In genomic region chr8:94649496-94649895, GRCm38 (mm10) we compare ENCODE assay signal across 26 mouse cellular contexts. TPM values are rescaled to one million over a fixed set of nuclear protein-coding genes. Genes with fewer than 3 reads are reported as not detected.
DNase-seq lines count a peak whose midpoint lies in the region; ATAC-seq and TF ChIP-seq lines count a peak whose summit lies in the region.
"Had no signal": no experiment of that assay in that cellular context is flagged by ENCODE, and none has a peak within 500 bp of the region (broad histone marks: within the 10 kb centered on the region; RNA-seq: fewer than 3 reads in every experiment).

No protein-coding gene starts in this region.

- TF ChIP-seq POLR2A in brain, embryonic 14.5 days (IDR thresholded peaks at IDR 0.05; ENCODE audit: borderline replicate concordance, extremely low read depth, insufficient read depth, insufficient read length, poor library complexity, severe bottlenecking) = no peak

- peak; percentile 4 for DNase-seq in embryonic facial prominence, embryonic 14.5 days (ENCODE audit: low spot score)
- DNase-seq in embryonic facial prominence, embryonic 10.5 days (ENCODE audit: low spot score) = no peak
- DNase-seq in midbrain, postnatal 0 days (ENCODE audit: low spot score) = peak; percentile 26
- peak; percentile 14 for DNase-seq in brain, embryonic 14.5 days (ENCODE audit: low read depth)
- DNase-seq: adrenal gland, adult 2 months; adrenal gland, postnatal 14 days; cerebellum, adult 18-20 months; cerebellum, adult 9-10 months; cerebellum, postnatal 14 days; heart, adult 18-20 months; heart, postnatal 14 days; heart, postnatal 4 days had no signal

- no peaks in the 10 kb centered on the region for H3K9me3 ChIP-seq in embryonic facial prominence, embryonic 14.5 days (ENCODE audit: control insufficient read depth, low read length)
- H3K9me3 ChIP-seq in embryonic facial prominence, embryonic 10.5 days = no peaks in the 10 kb centered on the region
- no peaks in the 10 kb centered on the region for H3K9me3 ChIP-seq in midbrain, postnatal 0 days (ENCODE audit: low read length)
- no peaks in the 10 kb centered on the region for H3K9me3 ChIP-seq in midbrain, embryonic 15.5 days
- no peaks in the 10 kb centered on the region for H3K9me3 ChIP-seq in intestine, embryonic 16.5 days (ENCODE audit: control insufficient read depth, low read length)
- H3K9me3 ChIP-seq: embryonic facial prominence, embryonic 12.5 days; forebrain, embryonic 12.5 days; forebrain, embryonic 15.5 days; G1E; heart, embryonic 13.5 days had no signal

- no peak for TF ChIP-seq CTCF in midbrain, postnatal 0 days (IDR thresholded peaks at IDR 0.05)
- no peak for TF ChIP-seq CTCF in brain, embryonic 14.5 days (IDR thresholded peaks at IDR 0.05; ENCODE audit: borderline replicate concordance, extremely low read depth, insufficient read depth, insufficient read length)

- WGBS in embryonic facial prominence, embryonic 14.5 days = 41% methylated on average over 3 of the region's 3 CpGs
- 47% methylated on average over 3 of the region's 3 CpGs for WGBS in embryonic facial prominence, embryonic 10.5 days
- WGBS in midbrain, postnatal 0 days = 30% methylated on average over 3 of the region's 3 CpGs
- WGBS in midbrain, embryonic 15.5 days = 40% methylated on average over 3 of the region's 3 CpGs
- 74% methylated on average over 3 of the region's 3 CpGs for WGBS in intestine, embryonic 16.5 days

- H3K4me1 ChIP-seq in embryonic facial prominence, embryonic 14.5 days (ENCODE audit: control insufficient read depth, insufficient read depth, low read length) = no peaks in the 10 kb centered on the region
- H3K4me1 ChIP-seq in embryonic facial prominence, embryonic 10.5 days = no peaks in the 10 kb centered on the region
- no peaks in the 10 kb centered on the region for H3K4me1 ChIP-seq in midbrain, postnatal 0 days (ENCODE audit: insufficient read depth, low read length)
- no peaks in the 10 kb centered on the region for H3K4me1 ChIP-seq in midbrain, embryonic 15.5 days
- H3K4me1 ChIP-seq in intestine, embryonic 16.5 days (ENCODE audit: control insufficient read depth, insufficient read depth, low read length) = no peaks in the 10 kb centered on the region
- H3K4me1 ChIP-seq: embryonic facial prominence, embryonic 12.5 days; forebrain, embryonic 12.5 days; forebrain, embryonic 15.5 days; heart, embryonic 13.5 days had no signal

- no peak overlapping the region for H3K9ac ChIP-seq in embryonic facial prominence, embryonic 14.5 days (ENCODE audit: low read depth, low read length)
- no peak overlapping the region for H3K9ac ChIP-seq in midbrain, postnatal 0 days (replicated peaks; ENCODE audit: low read length, poor library complexity, severe bottlenecking)
- H3K9ac ChIP-seq in midbrain, embryonic 15.5 days = no peak overlapping the region
- H3K9ac ChIP-seq in intestine, embryonic 16.5 days (ENCODE audit: low read depth, low read length) = no peak overlapping the region
- H3K9ac ChIP-seq: embryonic facial prominence, embryonic 12.5 days; forebrain, embryonic 12.5 days; forebrain, embryonic 15.5 days; heart, embryonic 13.5 days; hindbrain, embryonic 14.5 days had no signal

- no peak overlapping the region for H3K27ac ChIP-seq in embryonic facial prominence, embryonic 14.5 days (replicated peaks; ENCODE audit: low read depth, low read length)
- no peak overlapping the region for H3K27ac ChIP-seq in embryonic facial prominence, embryonic 10.5 days (replicated peaks)
- H3K27ac ChIP-seq in midbrain, postnatal 0 days (ENCODE audit: low read depth, low read length) = no peak overlapping the region
- H3K27ac ChIP-seq in midbrain, embryonic 15.5 days = no peak overlapping the region
- H3K27ac ChIP-seq in intestine, embryonic 16.5 days (ENCODE audit: low read length) = no peak overlapping the region
- H3K27ac ChIP-seq: embryonic facial prominence, embryonic 12.5 days; forebrain, embryonic 12.5 days; forebrain, embryonic 15.5 days; heart, embryonic 13.5 days; hindbrain, embryonic 14.5 days; hindbrain, postnatal 0 days had no signal

- ATAC-seq in embryonic facial prominence, embryonic 14.5 days (ENCODE audit: low read depth) = no peak
- no peak for ATAC-seq in midbrain, postnatal 0 days (ENCODE audit: low FRiP score)
- no peak for ATAC-seq in midbrain, embryonic 15.5 days (replicated peaks)
- ATAC-seq in intestine, embryonic 16.5 days = no peak
- ATAC-seq in CD4-positive, CD25-positive, alpha-beta regulatory T cell, adult 4 months = no peak
- ATAC-seq: forebrain, embryonic 15.5 days; hindbrain, postnatal 0 days; inflammation-experienced regulatory T-cells, adult 6 months; intestine, postnatal 0 days had no signal

- H3K4me3 ChIP-seq in embryonic facial prominence, embryonic 14.5 days (ENCODE audit: low read depth, low read length) = no peak overlapping the region
- H3K4me3 ChIP-seq in embryonic facial prominence, embryonic 10.5 days = no peak overlapping the region
- no peak overlapping the region for H3K4me3 ChIP-seq in midbrain, postnatal 0 days (ENCODE audit: low read depth, low read length)
- H3K4me3 ChIP-seq in midbrain, embryonic 15.5 days = no peak overlapping the region
- H3K4me3 ChIP-seq in intestine, embryonic 16.5 days (ENCODE audit: low read length) = no peak overlapping the region
- H3K4me3 ChIP-seq: embryonic facial prominence, embryonic 12.5 days; erythroblast, embryonic 14.5 days; forebrain, embryonic 12.5 days; forebrain, embryonic 15.5 days; heart, embryonic 13.5 days had no signal

- peaks cover 74% of the 10 kb centered on the region for H3K36me3 ChIP-seq in embryonic facial prominence, embryonic 14.5 days (ENCODE audit: control insufficient read depth, insufficient read depth, low read length)
- peaks cover 90% of the 10 kb centered on the region for H3K36me3 ChIP-seq in embryonic facial prominence, embryonic 10.5 days (replicated peaks)
- H3K36me3 ChIP-seq in midbrain, postnatal 0 days (ENCODE audit: insufficient read depth, low read length) = peaks cover 38% of the 10 kb centered on the region
- H3K36me3 ChIP-seq in midbrain, embryonic 15.5 days (replicated peaks) = peaks cover 49% of the 10 kb centered on the region; the same call in 1 of the 2 replicates
- H3K36me3 ChIP-seq in intestine, embryonic 16.5 days (ENCODE audit: control insufficient read depth, insufficient read depth, low read length) = peaks cover 11% of the 10 kb centered on the region

- no peak overlapping the region for H3K4me2 ChIP-seq in embryonic facial prominence, embryonic 14.5 days (ENCODE audit: low read depth, low read length)
- no peak overlapping the region for H3K4me2 ChIP-seq in midbrain, postnatal 0 days (ENCODE audit: low read depth, low read length, poor library complexity, severe bottlenecking)
- no peak overlapping the region for H3K4me2 ChIP-seq in midbrain, embryonic 15.5 days
- H3K4me2 ChIP-seq in intestine, embryonic 16.5 days (ENCODE audit: low read depth, low read length) = no peak overlapping the region
- H3K4me2 ChIP-seq: embryonic facial prominence, embryonic 12.5 days; forebrain, embryonic 12.5 days; forebrain, embryonic 15.5 days; heart, embryonic 13.5 days; hindbrain, embryonic 14.5 days had no signal

- H3K27me3 ChIP-seq in embryonic facial prominence, embryonic 14.5 days (replicated peaks; ENCODE audit: control insufficient read depth, insufficient read depth, low read length) = no peaks in the 10 kb centered on the region
- H3K27me3 ChIP-seq in embryonic facial prominence, embryonic 10.5 days (replicated peaks; ENCODE audit: low read depth, poor library complexity, severe bottlenecking) = no peaks in the 10 kb centered on the region
- H3K27me3 ChIP-seq in midbrain, postnatal 0 days (ENCODE audit: insufficient read depth, low read length) = no peaks in the 10 kb centered on the region
- no peaks in the 10 kb centered on the region for H3K27me3 ChIP-seq in midbrain, embryonic 15.5 days (replicated peaks)
- H3K27me3 ChIP-seq in intestine, embryonic 16.5 days (replicated peaks; ENCODE audit: control insufficient read depth, insufficient read depth, low read length) = no peaks in the 10 kb centered on the region
- H3K27me3 ChIP-seq: CH12.LX; embryonic facial prominence, embryonic 12.5 days; forebrain, embryonic 12.5 days; forebrain, embryonic 15.5 days; heart, embryonic 13.5 days had no signal

RNA-seq across cellular contexts. Expression of gene Arl2bp, which starts 16.9 kb away (rescaled TPM):
- polyA plus RNA-seq in embryonic facial prominence, embryonic 14.5 days (2014; fragmentation: Nextera tagmentation; extraction: Ambion mirVana) = 54.5 and 59.0 TPM in 2 replicates
- polyA plus RNA-seq in embryonic facial prominence, embryonic 10.5 days (2016; fragmentation: Nextera tagmentation; extraction: Ambion mirVana) = 179 and 184 TPM in 2 replicates
- 146 and 246 TPM in 2 replicates for total RNA-seq in midbrain, postnatal 0 days (2014; rRNA removed)
- polyA plus RNA-seq in midbrain, postnatal 0 days (2015; fragmentation: Nextera tagmentation; extraction: Ambion mirVana) = 180 and 187 TPM in 2 replicates
- 190 and 202 TPM in 2 replicates for polyA plus RNA-seq in midbrain, embryonic 15.5 days (2015; fragmentation: Nextera tagmentation; extraction: Ambion mirVana)
- polyA plus RNA-seq in brain, embryonic 14.5 days (2012; rRNA removed) = 192 and 209 TPM in 2 replicates
- polyA plus RNA-seq in intestine, embryonic 16.5 days (2015; fragmentation: Nextera tagmentation; extraction: Ambion mirVana) = 104 and 106 TPM in 2 replicates
- polyA plus RNA-seq in CD4-positive, CD25-positive, alpha-beta regulatory T cell, adult 4 months (2017; shearing (Covaris generic)) = 10 to 100 TPM; 22.2 to 28.4 TPM

RNA-seq across cellular contexts. Expression of gene Pllp, which starts 46.6 kb away (rescaled TPM):
- polyA plus RNA-seq in embryonic facial prominence, embryonic 14.5 days (2014; fragmentation: Nextera tagmentation; extraction: Ambion mirVana) = 4.6 and 8.1 TPM in 2 replicates
- 0.27 and 0.34 TPM in 2 replicates for polyA plus RNA-seq in embryonic facial prominence, embryonic 10.5 days (2016; fragmentation: Nextera tagmentation; extraction: Ambion mirVana)
- total RNA-seq in midbrain, postnatal 0 days (2014; rRNA removed) = 8.4 and 9.8 TPM in 2 replicates
- 8.6 and 10.5 TPM in 2 replicates for polyA plus RNA-seq in midbrain, postnatal 0 days (2015; fragmentation: Nextera tagmentation; extraction: Ambion mirVana)
- 1.5 and 1.6 TPM in 2 replicates for polyA plus RNA-seq in midbrain, embryonic 15.5 days (2015; fragmentation: Nextera tagmentation; extraction: Ambion mirVana)
- 1.0 and 1.2 TPM in 2 replicates for polyA plus RNA-seq in brain, embryonic 14.5 days (2012; rRNA removed)
- 55.6 and 64.0 TPM in 2 replicates for polyA plus RNA-seq in intestine, embryonic 16.5 days (2015; fragmentation: Nextera tagmentation; extraction: Ambion mirVana)
- polyA plus RNA-seq in CD4-positive, CD25-positive, alpha-beta regulatory T cell, adult 4 months (2017; shearing (Covaris generic)) = under 1 TPM in 1 of 2 experiments, not detected in 1; 0.47 TPM
- polyA plus RNA-seq: erythroblast, embryonic 14.5 days; G1E had no signal

RNA-seq across cellular contexts. Expression of gene Fam192a, which starts 47.7 kb away (rescaled TPM):
- 48.7 and 56.0 TPM in 2 replicates for polyA plus RNA-seq in embryonic facial prominence, embryonic 14.5 days (2014; fragmentation: Nextera tagmentation; extraction: Ambion mirVana)
- 82.6 and 93.1 TPM in 2 replicates for polyA plus RNA-seq in embryonic facial prominence, embryonic 10.5 days (2016; fragmentation: Nextera tagmentation; extraction: Ambion mirVana)
- total RNA-seq in midbrain, postnatal 0 days (2014; rRNA removed) = 29.2 and 36.3 TPM in 2 replicates
- polyA plus RNA-seq in midbrain, postnatal 0 days (2015; fragmentation: Nextera tagmentation; extraction: Ambion mirVana) = 59.6 and 62.2 TPM in 2 replicates
- polyA plus RNA-seq in midbrain, embryonic 15.5 days (2015; fragmentation: Nextera tagmentation; extraction: Ambion mirVana) = 75.0 and 75.2 TPM in 2 replicates
- polyA plus RNA-seq in brain, embryonic 14.5 days (2012; rRNA removed) = 51.6 and 57.2 TPM in 2 replicates
- 50.7 and 56.4 TPM in 2 replicates for polyA plus RNA-seq in intestine, embryonic 16.5 days (2015; fragmentation: Nextera tagmentation; extraction: Ambion mirVana)
- 10 to 100 TPM; 80.6 to 84.1 TPM for polyA plus RNA-seq in CD4-positive, CD25-positive, alpha-beta regulatory T cell, adult 4 months (2017; shearing (Covaris generic))

RNA-seq across cellular contexts. Expression of gene Rspry1, which starts 47.8 kb away (rescaled TPM):
- polyA plus RNA-seq in embryonic facial prominence, embryonic 14.5 days (2014; fragmentation: Nextera tagmentation; extraction: Ambion mirVana) = 33.6 and 36.0 TPM in 2 replicates
- 43.8 and 47.1 TPM in 2 replicates for polyA plus RNA-seq in embryonic facial prominence, embryonic 10.5 days (2016; fragmentation: Nextera tagmentation; extraction: Ambion mirVana)
- total RNA-seq in midbrain, postnatal 0 days (2014; rRNA removed) = 42.7 and 53.2 TPM in 2 replicates
- polyA plus RNA-seq in midbrain, postnatal 0 days (2015; fragmentation: Nextera tagmentation; extraction: Ambion mirVana) = 35.5 and 35.9 TPM in 2 replicates
- 53.3 and 56.1 TPM in 2 replicates for polyA plus RNA-seq in midbrain, embryonic 15.5 days (2015; fragmentation: Nextera tagmentation; extraction: Ambion mirVana)
- polyA plus RNA-seq in brain, embryonic 14.5 days (2012; rRNA removed) = 26.4 and 31.7 TPM in 2 replicates
- polyA plus RNA-seq in intestine, embryonic 16.5 days (2015; fragmentation: Nextera tagmentation; extraction: Ambion mirVana) = 27.9 and 29.5 TPM in 2 replicates
- polyA plus RNA-seq in CD4-positive, CD25-positive, alpha-beta regulatory T cell, adult 4 months (2017; shearing (Covaris generic)) = 10 to 100 TPM; 25.3 to 29.6 TPM
